Mouse (Mus musculus) WW6 (cell line): ENCODE results near the gene Col28a1.
"Not testable (repeated sequence)": the region's sequence is repeated elsewhere in the genome, so short reads cannot be mapped to it uniquely, and the experiment has no call there.

Source experiments
- DNase-seq: peaks from one replicate; pipeline ENCODE4 v3.0.0-alpha.2; 2013; ENCODE audit warnings: low read depth, low spot score

Gene Col28a1

GRCm38 (mm10) chr6:8023527-8023926 is 168.9 kb downstream of the Col28a1 start:
- DNase-seq, result no peak

GRCm38 (mm10) chr6:7994736-7995135 is 197.7 kb downstream of the Col28a1 start:
- no peak for DNase-seq

- DNase-seq, result peak; percentile 40
Measured at GRCm38 (mm10) chr6:7983646-7983979, 208.8 kb downstream of the Col28a1 start.

- not testable (repeated sequence) for DNase-seq
Measured at GRCm38 (mm10) chr6:7982958-7983645, 209.3 kb downstream of the Col28a1 start.

- DNase-seq, result no peak
Measured at GRCm38 (mm10) chr6:7971020-7971760, 221.2 kb downstream of the Col28a1 start.

GRCm38 (mm10) chr6:7969376-7969775 is 223.0 kb downstream of the Col28a1 start:
- no peak for DNase-seq

GRCm38 (mm10) chr6:7965833-7966522 is 226.4 kb downstream of the Col28a1 start:
- DNase-seq, result no peak

- DNase-seq, result no peak
Measured at GRCm38 (mm10) chr6:7962749-7963148, 229.7 kb downstream of the Col28a1 start.

GRCm38 (mm10) chr6:7952208-7952607 is 240.2 kb downstream of the Col28a1 start:
- no peak for DNase-seq

GRCm38 (mm10) chr6:7951778-7952177 is 240.6 kb downstream of the Col28a1 start:
- no peak for DNase-seq
